Mouse (Mus musculus): ENCODE measurements at regions not wholly inside any gene's neighbourhood (a gene's known extent, or its start where the extent isn't known, plus 50 kb on each side); places are given as distances from the start of the nearest gene placed in this dataset.

DNA sequence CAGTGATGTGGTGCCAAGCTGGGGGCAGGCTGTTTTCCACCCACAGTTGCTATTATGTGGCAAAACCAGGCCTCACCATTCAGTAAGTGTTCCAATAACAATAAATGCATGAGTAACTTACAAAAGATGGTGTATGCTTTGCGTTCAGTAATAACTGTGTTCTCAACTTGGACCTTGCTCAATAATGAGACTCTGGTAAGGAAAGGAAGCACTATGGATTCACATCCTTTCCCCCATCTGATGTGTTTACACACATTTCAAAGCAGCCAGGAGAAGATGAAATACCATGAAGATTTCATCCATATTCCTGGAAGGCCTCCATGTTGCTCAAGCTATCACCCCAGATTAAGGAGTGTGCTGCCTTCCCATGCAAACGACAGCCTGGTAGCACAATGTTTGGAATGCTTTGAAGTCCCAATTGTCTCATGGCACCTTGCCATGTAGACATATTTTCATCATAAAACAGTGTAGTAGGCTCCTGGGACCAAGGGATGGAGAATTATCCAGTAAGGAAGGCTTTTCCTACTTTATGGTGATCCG, 1552.4 kb upstream of the Slc10a2 start:
- TF ChIP-seq POLR2A (IDR thresholded peaks at IDR 0.05; ENCODE audit: control insufficient read depth, extremely low read depth, insufficient read depth, low read length, poor library complexity): no peak
- no peak for TF ChIP-seq CTCF (IDR thresholded peaks at IDR 0.05; ENCODE audit: borderline replicate concordance, control insufficient read depth, extremely low read depth, insufficient read depth, low read length, poor library complexity)
